Mouse (Mus musculus): Measurements from ENCODE around the gene Cela1. TPM values are rescaled to one million over a fixed set of nuclear protein-coding genes. Genes with fewer than 3 reads are reported as not detected.

Gene Cela1
- polyA plus RNA-seq, 1 experiment from 2014 or later: 6.2 TPM

GRCm38 (mm10) chr15:100726721-100727120 is 39.0 kb upstream of the Cela1 start:
- H3K9ac ChIP-seq (replicated peaks; ENCODE audit: low read depth, low read length): no peak overlapping the region
- WGBS: 87% methylated on average over 11 of the region's 11 CpGs
- H3K4me2 ChIP-seq (replicated peaks; ENCODE audit: low read depth, low read length): no peak overlapping the region
- H3K4me3 ChIP-seq (ENCODE audit: low read depth, low read length): no peak overlapping the region
- H3K4me1 ChIP-seq (ENCODE audit: control insufficient read depth, insufficient read depth, low read length): peaks cover 6% of the 10 kb centered on the region; the same call in 1 of the 2 replicates
- peaks cover 24% of the 10 kb centered on the region for H3K27me3 ChIP-seq (ENCODE audit: control insufficient read depth, insufficient read depth, low read length)
- no peaks in the 10 kb centered on the region; the same call in 1 of the 2 replicates for H3K9me3 ChIP-seq (ENCODE audit: control insufficient read depth, low read depth, low read length)
- no peaks in the 10 kb centered on the region for H3K36me3 ChIP-seq (ENCODE audit: control insufficient read depth, insufficient read depth, low read length)
- H3K27ac ChIP-seq (ENCODE audit: low read length): no peak overlapping the region
- ATAC-seq (ENCODE audit: insufficient number of reproducible peaks, insufficient read depth, low FRiP score, low read depth): no peak

- no peak overlapping the region for H3K9ac ChIP-seq (replicated peaks; ENCODE audit: low read depth, low read length)
- 44% methylated on average over 14 of the region's 14 CpGs for WGBS
- H3K36me3 ChIP-seq (ENCODE audit: control insufficient read depth, insufficient read depth, low read length): no peaks in the 10 kb centered on the region
- no peak overlapping the region for H3K4me3 ChIP-seq (ENCODE audit: low read depth, low read length)
- H3K4me1 ChIP-seq (ENCODE audit: control insufficient read depth, insufficient read depth, low read length): no peaks in the 10 kb centered on the region
- no peaks in the 10 kb centered on the region for H3K9me3 ChIP-seq (ENCODE audit: control insufficient read depth, low read depth, low read length)
- ATAC-seq (ENCODE audit: insufficient number of reproducible peaks, insufficient read depth, low FRiP score, low read depth): no peak
- H3K4me2 ChIP-seq (replicated peaks; ENCODE audit: low read depth, low read length): no peak overlapping the region
- peaks cover 5% of the 10 kb centered on the region; the same call in 1 of the 2 replicates for H3K27me3 ChIP-seq (ENCODE audit: control insufficient read depth, insufficient read depth, low read length)
- H3K27ac ChIP-seq (ENCODE audit: low read length): no peak overlapping the region
Measured at GRCm38 (mm10) chr15:100723505-100723904, 35.8 kb upstream of the Cela1 start.

- Histone ChIP-seq H3K4me2 (replicated peaks; ENCODE audit: low read depth, low read length) (no peak overlapping the region), H3K4me1 (ENCODE audit: control insufficient read depth, insufficient read depth, low read length) (no peaks in the 10 kb centered on the region), H3K4me3 (ENCODE audit: low read depth, low read length) (no peak overlapping the region), H3K36me3 (ENCODE audit: control insufficient read depth, insufficient read depth, low read length) (no peaks in the 10 kb centered on the region), H3K27ac (ENCODE audit: low read length) (no peak overlapping the region), H3K9me3 (ENCODE audit: control insufficient read depth, low read depth, low read length) (no peaks in the 10 kb centered on the region), H3K27me3 (ENCODE audit: control insufficient read depth, insufficient read depth, low read length) (no peaks in the 10 kb centered on the region), H3K9ac (replicated peaks; ENCODE audit: low read depth, low read length) (no peak overlapping the region)
- 0 out of 2 replicates have a peak, but pooled peaks have one; percentile 28 for ATAC-seq (ENCODE audit: insufficient number of reproducible peaks, insufficient read depth, low FRiP score, low read depth)
- 50% methylated on average over 6 of the region's 6 CpGs for WGBS
Measured at GRCm38 (mm10) chr15:100722564-100722963, 34.8 kb upstream of the Cela1 start.

- Histone ChIP-seq H3K4me1 (ENCODE audit: control insufficient read depth, insufficient read depth, low read length) (no peaks in the 10 kb centered on the region), H3K27me3 (ENCODE audit: control insufficient read depth, insufficient read depth, low read length) (no peaks in the 10 kb centered on the region), H3K27ac (ENCODE audit: low read length) (no peak overlapping the region), H3K4me3 (ENCODE audit: low read depth, low read length) (no peak overlapping the region), H3K9me3 (ENCODE audit: control insufficient read depth, low read depth, low read length) (no peaks in the 10 kb centered on the region), H3K9ac (replicated peaks; ENCODE audit: low read depth, low read length) (no peak overlapping the region), H3K4me2 (replicated peaks; ENCODE audit: low read depth, low read length) (no peak overlapping the region), H3K36me3 (ENCODE audit: control insufficient read depth, insufficient read depth, low read length) (no peaks in the 10 kb centered on the region)
- ATAC-seq (ENCODE audit: insufficient number of reproducible peaks, insufficient read depth, low FRiP score, low read depth): peak; percentile 53; the same call in 1 of the 2 replicates
- 47% methylated on average over 4 of the region's 4 CpGs for WGBS
Measured at GRCm38 (mm10) chr15:100722026-100722425, 34.3 kb upstream of the Cela1 start.

GRCm38 (mm10) chr15:100721445-100721844 is 33.7 kb upstream of the Cela1 start:
- Histone ChIP-seq H3K27me3 (ENCODE audit: control insufficient read depth, insufficient read depth, low read length) (no peaks in the 10 kb centered on the region), H3K4me2 (replicated peaks; ENCODE audit: low read depth, low read length) (no peak overlapping the region), H3K9me3 (ENCODE audit: control insufficient read depth, low read depth, low read length) (no peaks in the 10 kb centered on the region), H3K36me3 (ENCODE audit: control insufficient read depth, insufficient read depth, low read length) (no peaks in the 10 kb centered on the region), H3K4me1 (ENCODE audit: control insufficient read depth, insufficient read depth, low read length) (no peaks in the 10 kb centered on the region), H3K4me3 (ENCODE audit: low read depth, low read length) (no peak overlapping the region), H3K9ac (replicated peaks; ENCODE audit: low read depth, low read length) (no peak overlapping the region), H3K27ac (ENCODE audit: low read length) (no peak overlapping the region)
- WGBS: 84% methylated on average over 5 of the region's 5 CpGs
- no peak for ATAC-seq (ENCODE audit: insufficient number of reproducible peaks, insufficient read depth, low FRiP score, low read depth)

- H3K4me1 ChIP-seq (ENCODE audit: control insufficient read depth, insufficient read depth, low read length): no peaks in the 10 kb centered on the region
- H3K4me3 ChIP-seq (ENCODE audit: low read depth, low read length): no peak overlapping the region
- no peak overlapping the region for H3K9ac ChIP-seq (replicated peaks; ENCODE audit: low read depth, low read length)
- no peaks in the 10 kb centered on the region for H3K36me3 ChIP-seq (ENCODE audit: control insufficient read depth, insufficient read depth, low read length)
- H3K9me3 ChIP-seq (ENCODE audit: control insufficient read depth, low read depth, low read length): no peaks in the 10 kb centered on the region
- no peaks in the 10 kb centered on the region for H3K27me3 ChIP-seq (ENCODE audit: control insufficient read depth, insufficient read depth, low read length)
- no peak overlapping the region for H3K27ac ChIP-seq (ENCODE audit: low read length)
- H3K4me2 ChIP-seq (replicated peaks; ENCODE audit: low read depth, low read length): no peak overlapping the region
- no peak for ATAC-seq (ENCODE audit: insufficient number of reproducible peaks, insufficient read depth, low FRiP score, low read depth)
- 74% methylated on average over 10 of the region's 10 CpGs for WGBS
Measured at GRCm38 (mm10) chr15:100720066-100720465, 32.3 kb upstream of the Cela1 start.

GRCm38 (mm10) chr15:100719217-100719616 is 31.5 kb upstream of the Cela1 start:
- no peak for ATAC-seq (ENCODE audit: insufficient number of reproducible peaks, insufficient read depth, low FRiP score, low read depth)
- no peaks in the 10 kb centered on the region for H3K27me3 ChIP-seq (ENCODE audit: control insufficient read depth, insufficient read depth, low read length)
- no peaks in the 10 kb centered on the region for H3K9me3 ChIP-seq (ENCODE audit: control insufficient read depth, low read depth, low read length)
- no peak overlapping the region for H3K4me3 ChIP-seq (ENCODE audit: low read depth, low read length)
- no peak overlapping the region for H3K9ac ChIP-seq (replicated peaks; ENCODE audit: low read depth, low read length)
- no peaks in the 10 kb centered on the region for H3K36me3 ChIP-seq (ENCODE audit: control insufficient read depth, insufficient read depth, low read length)
- no peak overlapping the region for H3K4me2 ChIP-seq (replicated peaks; ENCODE audit: low read depth, low read length)
- H3K4me1 ChIP-seq (ENCODE audit: control insufficient read depth, insufficient read depth, low read length): no peaks in the 10 kb centered on the region
- no peak overlapping the region for H3K27ac ChIP-seq (ENCODE audit: low read length)
- WGBS: 95% methylated on average over 5 of the region's 5 CpGs

- no peaks in the 10 kb centered on the region for H3K4me1 ChIP-seq (ENCODE audit: control insufficient read depth, insufficient read depth, low read length)
- H3K9ac ChIP-seq (replicated peaks; ENCODE audit: low read depth, low read length): no peak overlapping the region
- no peak overlapping the region for H3K27ac ChIP-seq (ENCODE audit: low read length)
- H3K4me2 ChIP-seq (replicated peaks; ENCODE audit: low read depth, low read length): no peak overlapping the region
- no peak for ATAC-seq (ENCODE audit: insufficient number of reproducible peaks, insufficient read depth, low FRiP score, low read depth)
- 79% methylated on average over 11 of the region's 11 CpGs for WGBS
- no peaks in the 10 kb centered on the region for H3K9me3 ChIP-seq (ENCODE audit: control insufficient read depth, low read depth, low read length)
- H3K27me3 ChIP-seq (ENCODE audit: control insufficient read depth, insufficient read depth, low read length): no peaks in the 10 kb centered on the region
- no peak overlapping the region for H3K4me3 ChIP-seq (ENCODE audit: low read depth, low read length)
- H3K36me3 ChIP-seq (ENCODE audit: control insufficient read depth, insufficient read depth, low read length): no peaks in the 10 kb centered on the region
Measured at GRCm38 (mm10) chr15:100718572-100718971, 30.9 kb upstream of the Cela1 start.

GRCm38 (mm10) chr15:100717933-100718332 is 30.2 kb upstream of the Cela1 start:
- no peak overlapping the region for H3K9ac ChIP-seq (replicated peaks; ENCODE audit: low read depth, low read length)
- no peaks in the 10 kb centered on the region for H3K27me3 ChIP-seq (ENCODE audit: control insufficient read depth, insufficient read depth, low read length)
- H3K4me1 ChIP-seq (ENCODE audit: control insufficient read depth, insufficient read depth, low read length): no peaks in the 10 kb centered on the region
- H3K27ac ChIP-seq (ENCODE audit: low read length): no peak overlapping the region
- 72% methylated on average over 6 of the region's 6 CpGs for WGBS
- no peaks in the 10 kb centered on the region for H3K9me3 ChIP-seq (ENCODE audit: control insufficient read depth, low read depth, low read length)
- H3K36me3 ChIP-seq (ENCODE audit: control insufficient read depth, insufficient read depth, low read length): no peaks in the 10 kb centered on the region
- no peak overlapping the region for H3K4me3 ChIP-seq (ENCODE audit: low read depth, low read length)
- no peak for ATAC-seq (ENCODE audit: insufficient number of reproducible peaks, insufficient read depth, low FRiP score, low read depth)
- H3K4me2 ChIP-seq (replicated peaks; ENCODE audit: low read depth, low read length): no peak overlapping the region
